Mouse (Mus musculus) kidney, adult 2 months (tissue): Measurements from ENCODE around the gene Slc6a5.

Experiments used
- CTCF ChIP-seq: fragments of 200-500 bp; conservative IDR thresholded peaks from 2 replicates; pipeline ENCODE4 v1.5.1; 2011; ENCODE audit warnings: low read depth, mild to moderate bottlenecking, control low read depth, low read length, moderate library complexity, mixed read lengths; ENCODE audit not compliant: insufficient read depth, insufficient read length
- POLR2A ChIP-seq: fragments of 200-500 bp; IDR thresholded peaks from one replicate; pipeline ENCODE4 v1.6.1; 2011; ENCODE audit warnings: low read depth, low read length, control low read depth

DNA sequence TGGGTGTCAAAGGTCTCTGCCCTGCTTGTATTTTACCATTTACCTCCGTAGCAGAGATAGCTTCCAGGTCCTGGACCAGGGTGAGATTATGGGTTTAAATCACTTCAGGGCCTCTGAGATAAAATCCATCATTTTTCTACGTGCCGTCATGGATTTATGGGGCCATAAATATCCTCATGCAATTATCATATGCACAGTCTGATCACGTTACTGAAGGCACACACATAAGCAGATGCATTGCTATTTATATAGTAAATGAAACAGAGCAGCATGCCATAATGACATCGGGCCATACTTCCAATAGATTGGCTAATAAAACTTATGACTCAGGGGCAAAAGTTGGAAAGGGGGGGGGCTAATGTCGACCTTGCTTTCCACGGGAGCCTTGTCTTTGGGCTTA lies 44.9 kb downstream of the Slc6a5 start:
- TF ChIP-seq CTCF, result no peak
- TF ChIP-seq POLR2A, result no peak
